Mouse (Mus musculus) layer of hippocampus, adult 18-20 months (tissue): ENCODE data around the gene Fbxo36. TPM values are rescaled to one million over a fixed set of nuclear protein-coding genes. Genes with fewer than 3 reads are reported as not detected.

ENCODE experiments used
- DNase-seq, 2 experiments: peaks; one replicate each; pipeline ENCODE4 v3.0.0; 2022; ENCODE audit warnings: low spot score in 2 of 2
- total RNA-seq, 2 experiments: library from RNA; stranded (reverse); gene quantifications; 2 replicates each; pipeline ENCODE4 v1.2.3; 2021

Fbxo36 gene
- total RNA-seq, 2 experiments from 2014 or later = 2.3 to 3.3 TPM

DNA sequence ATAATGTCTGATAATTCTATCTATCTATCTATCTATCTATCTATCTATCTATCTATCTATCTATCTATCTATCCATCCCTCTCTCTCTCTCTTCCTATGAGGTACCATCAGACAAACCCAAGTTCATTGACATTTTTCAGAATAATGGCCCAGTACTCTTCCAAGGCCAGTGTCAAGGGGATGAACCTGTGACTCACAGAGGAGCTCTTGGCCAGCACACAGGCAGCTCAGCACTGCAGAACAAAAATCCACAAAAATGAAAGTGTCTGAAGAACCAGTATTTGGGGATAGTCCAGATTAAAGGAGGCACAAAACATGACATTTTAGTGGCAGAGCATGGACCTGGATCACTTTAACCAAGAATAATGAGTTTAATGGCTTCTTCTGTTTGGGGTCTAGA, 103.0 kb downstream of the Fbxo36 start:
- no peak for DNase-seq

- DNase-seq = no peak
Measured at GRCm38 (mm10) chr1:84943549-84943948, 103.9 kb downstream of the Fbxo36 start.

GRCm38 (mm10) chr1:84945950-84946349, 106.3 kb downstream of the Fbxo36 start:
- DNase-seq = no peak

DNA sequence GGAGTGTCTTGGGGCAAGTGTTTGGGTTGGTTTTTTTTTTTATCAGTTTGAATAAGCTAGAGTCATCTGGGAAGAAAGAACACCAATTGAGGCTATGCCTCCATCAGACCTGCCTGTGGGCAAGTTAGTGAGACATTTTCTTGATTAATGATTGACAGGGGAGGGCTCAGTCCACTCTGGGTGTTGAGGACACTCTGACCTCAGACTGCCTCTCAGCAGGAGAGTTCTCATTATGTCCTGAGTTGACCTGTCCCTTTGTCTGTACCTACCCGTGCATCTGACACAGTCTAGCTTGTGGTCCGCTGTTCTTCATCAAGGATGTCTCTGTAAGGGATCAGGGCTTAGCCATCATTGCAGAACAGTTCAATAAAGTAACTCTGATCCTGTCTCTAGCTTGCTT, 107.7 kb downstream of the Fbxo36 start:
- DNase-seq = no peak

Other genes with a start within 250 kb of the Fbxo36 start
- 100 to 1,000 TPM; 108 to 117 TPM for gene Dner, start 143.6 kb upstream of the Fbxo36 start, total RNA-seq
- 100 to 1,000 TPM; 182 to 199 TPM for gene Trip12, start 675 bp downstream of the Fbxo36 start, total RNA-seq
- gene Slc16a14, start 95.3 kb downstream of the Fbxo36 start, total RNA-seq = 10 to 100 TPM; 11.7 to 12.4 TPM